Mouse (Mus musculus) midbrain, embryonic 14.5 days (tissue): ENCODE data around the gene Ephb3. TPM values are rescaled to one million over a fixed set of nuclear protein-coding genes. Genes with fewer than 3 reads are reported as not detected.

Source experiments
- ATAC-seq: fragments of 200-750 bp; cut with Nextera tagmentation; 2 replicates; pipeline ENCODE4 v1.8.0; 2017; ENCODE audit warnings: moderate number of reproducible peaks, moderate library complexity; ENCODE audit not compliant: low FRiP score, low TSS enrichment
- DNase-seq: peaks from one replicate; pipeline ENCODE4 v3.0.0-alpha.2; 2015
- H3K27ac ChIP-seq: fragments of 300-500 bp; sonication (generic); replicated peaks from 2 replicates; pipeline ENCODE4 v1.5.1; 2014; ENCODE audit warnings: mild to moderate bottlenecking, low read depth, low read length, moderate library complexity
- H3K27me3 ChIP-seq: fragments of 300-500 bp; sonication (generic); 2 replicates; pipeline ENCODE4 v1.6.1; 2014; ENCODE audit warnings: low read length, control low read depth, mixed read lengths; ENCODE audit not compliant: control insufficient read depth, insufficient read depth
- H3K36me3 ChIP-seq: fragments of 300-500 bp; sonication (generic); 2 replicates; pipeline ENCODE4 v1.6.1; 2014; ENCODE audit warnings: low read length, control low read depth; ENCODE audit not compliant: control insufficient read depth, insufficient read depth
- H3K4me1 ChIP-seq: fragments of 300-500 bp; sonication (generic); 2 replicates; pipeline ENCODE4 v1.6.1; 2014; ENCODE audit warnings: mild to moderate bottlenecking, antibody characterized with exemption, low read length, control low read depth; ENCODE audit not compliant: control insufficient read depth, insufficient read depth
- H3K4me2 ChIP-seq: fragments of 300-500 bp; sonication (generic); 2 replicates; pipeline ENCODE4 v1.6.1; 2014; ENCODE audit warnings: mild to moderate bottlenecking, low read length, moderate library complexity
- H3K4me3 ChIP-seq: fragments of 300-500 bp; sonication (generic); replicated peaks from 2 replicates; pipeline ENCODE4 v1.5.1; 2014; ENCODE audit warnings: low read depth, low read length
- H3K9ac ChIP-seq: fragments of 300-500 bp; sonication (generic); replicated peaks from 2 replicates; pipeline ENCODE4 v1.6.1; 2014; ENCODE audit warnings: mild to moderate bottlenecking, low read length, moderate library complexity
- H3K9me3 ChIP-seq: fragments of 300-500 bp; sonication (generic); 2 replicates; pipeline ENCODE4 v1.6.1; 2016; ENCODE audit warnings: low read length, control low read depth, mixed read lengths; ENCODE audit not compliant: control insufficient read depth
- WGBS: fragments of 180-500 bp; shearing (Covaris S2); extraction: QIAGEN DNeasy Blood & Tissue Kit; methylation state at CpG from one replicate; pipeline ENCODE4 v1.1.7; 2014; 5-methylcytosine and 5-hydroxymethylcytosine counted together
- polyA plus RNA-seq: library from polyadenylated mRNA; unstranded; fragments of >200 nt; fragmentation: Nextera tagmentation; extraction: Ambion mirVana; gene quantifications from 2 replicates; pipeline ENCODE4 v1.2.1, GENCODE M21; 2014

Gene Ephb3
- polyA plus RNA-seq, 1 experiment from 2014 or later, result 14.0 TPM

GRCm38 (mm10) chr16:21210667-21211338 lies 6.2 kb downstream of the Ephb3 start:
- Histone ChIP-seq H3K9me3 (no peaks in the 10 kb centered on the region), H3K9ac (peak overlapping the region; percentile 18), H3K4me1 (peaks cover 51% of the 10 kb centered on the region), H3K27ac (peak overlapping the region; percentile 73), H3K4me3 (peak overlapping the region; percentile 33), H3K4me2 (peak overlapping the region; percentile 64), H3K27me3 (no peaks in the 10 kb centered on the region), H3K36me3 (peaks cover 14% of the 10 kb centered on the region)
- peak; percentile 90 for DNase-seq
- peak; percentile 81 for ATAC-seq
- WGBS, result under 1% methylated on average over 25 of the region's 25 CpGs

- Histone ChIP-seq H3K27ac (peak overlapping the region; percentile 73), H3K27me3 (no peaks in the 10 kb centered on the region), H3K9ac (peak overlapping the region; percentile 18), H3K4me1 (peaks cover 54% of the 10 kb centered on the region), H3K4me3 (peak overlapping the region; percentile 33), H3K4me2 (peak overlapping the region; percentile 64), H3K9me3 (no peaks in the 10 kb centered on the region), H3K36me3 (peaks cover 14% of the 10 kb centered on the region)
- ATAC-seq (no peak), DNase-seq (no peak)
- 31% methylated on average over 4 of the region's 4 CpGs for WGBS
Measured at GRCm38 (mm10) chr16:21211501-21211900, 6.9 kb downstream of the Ephb3 start.

GRCm38 (mm10) chr16:21212369-21212768 lies 7.8 kb downstream of the Ephb3 start:
- H3K36me3 ChIP-seq, result peaks cover 22% of the 10 kb centered on the region
- H3K27ac ChIP-seq, result no peak overlapping the region
- no peak overlapping the region for H3K4me3 ChIP-seq
- DNase-seq (peak; percentile 37), ATAC-seq (no peak)
- H3K9me3 ChIP-seq, result no peaks in the 10 kb centered on the region
- 5% methylated on average over 1 of the region's 1 CpGs for WGBS
- peaks cover 46% of the 10 kb centered on the region for H3K4me1 ChIP-seq
- no peak overlapping the region; the same call in 1 of the 2 replicates for H3K9ac ChIP-seq
- no peak overlapping the region for H3K4me2 ChIP-seq
- H3K27me3 ChIP-seq, result no peaks in the 10 kb centered on the region

DNA sequence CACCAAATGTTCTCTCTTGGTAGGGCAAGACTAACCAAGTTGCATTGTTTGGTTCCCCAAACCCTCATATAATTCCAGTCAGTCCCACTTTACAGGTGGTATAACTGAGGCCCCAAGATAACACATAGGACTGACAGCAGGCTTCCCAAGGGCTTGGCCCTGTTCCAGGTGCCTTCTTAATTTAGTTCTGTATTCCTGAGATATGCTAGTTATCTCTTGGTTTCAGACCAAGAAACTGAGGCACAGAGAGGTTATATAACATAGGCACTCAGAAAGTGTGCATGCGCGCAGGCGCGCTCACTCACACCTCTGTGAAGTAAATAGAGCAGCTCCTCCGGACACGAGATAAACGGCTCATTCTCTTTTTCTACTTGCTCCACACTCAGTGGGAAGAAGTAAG lies 9.4 kb downstream of the Ephb3 start:
- Histone ChIP-seq H3K9me3 (no peaks in the 10 kb centered on the region), H3K4me3 (no peak overlapping the region), H3K36me3 (peaks cover 38% of the 10 kb centered on the region), H3K27me3 (no peaks in the 10 kb centered on the region), H3K9ac (no peak overlapping the region), H3K27ac (no peak overlapping the region), H3K4me1 (peaks cover 36% of the 10 kb centered on the region), H3K4me2 (no peak overlapping the region)
- ATAC-seq (no peak), DNase-seq (no peak)
- WGBS, result 97% methylated on average over 7 of the region's 7 CpGs

- Histone ChIP-seq H3K9me3 (no peaks in the 10 kb centered on the region), H3K27ac (no peak overlapping the region), H3K4me2 (no peak overlapping the region), H3K9ac (no peak overlapping the region), H3K4me1 (peaks cover 32% of the 10 kb centered on the region), H3K36me3 (peaks cover 46% of the 10 kb centered on the region), H3K27me3 (no peaks in the 10 kb centered on the region), H3K4me3 (no peak overlapping the region)
- WGBS, result 87% methylated on average over 17 of the region's 17 CpGs
- DNase-seq (no peak), ATAC-seq (no peak)
Measured at GRCm38 (mm10) chr16:21214803-21215202, 10.2 kb downstream of the Ephb3 start.

DNA sequence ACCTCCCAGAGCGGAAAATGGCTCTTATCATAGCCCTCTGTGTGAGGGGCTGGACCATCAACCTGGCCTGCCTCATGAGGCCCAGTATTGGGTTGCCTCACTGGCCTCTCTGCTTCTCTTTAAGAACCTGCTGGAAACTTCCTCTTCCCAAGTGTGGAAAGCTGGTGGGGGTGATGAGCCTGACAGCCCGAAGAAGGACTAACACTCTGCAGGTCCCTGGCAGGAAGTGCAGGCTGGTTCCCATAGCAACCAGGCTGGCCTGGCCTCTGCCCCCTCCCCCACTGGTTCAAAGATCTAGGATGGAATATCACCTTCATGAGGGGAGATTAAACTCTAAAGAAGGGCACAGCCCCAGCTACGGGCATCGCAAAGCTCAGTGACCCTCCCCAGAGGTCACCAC lies 11.5 kb downstream of the Ephb3 start:
- no peak for ATAC-seq
- Histone ChIP-seq H3K4me1 (peaks cover 27% of the 10 kb centered on the region), H3K36me3 (peaks cover 58% of the 10 kb centered on the region), H3K4me3 (no peak overlapping the region), H3K4me2 (no peak overlapping the region), H3K27me3 (no peaks in the 10 kb centered on the region), H3K27ac (no peak overlapping the region; the same call in 1 of the 2 replicates), H3K9ac (no peak overlapping the region), H3K9me3 (no peaks in the 10 kb centered on the region)
- WGBS, result 16% methylated on average over 4 of the region's 4 CpGs
- peak; percentile 72 for DNase-seq

- no peak overlapping the region for H3K4me2 ChIP-seq
- no peak overlapping the region for H3K27ac ChIP-seq
- 86% methylated on average over 14 of the region's 14 CpGs for WGBS
- H3K9me3 ChIP-seq, result no peaks in the 10 kb centered on the region
- no peak for ATAC-seq
- H3K36me3 ChIP-seq, result peaks cover 70% of the 10 kb centered on the region
- H3K4me1 ChIP-seq, result peaks cover 17% of the 10 kb centered on the region
- H3K4me3 ChIP-seq, result no peak overlapping the region
- DNase-seq, result no peak
- no peaks in the 10 kb centered on the region for H3K27me3 ChIP-seq
- no peak overlapping the region for H3K9ac ChIP-seq
Measured at GRCm38 (mm10) chr16:21217233-21217632, 12.7 kb downstream of the Ephb3 start.

- no peak overlapping the region for H3K4me2 ChIP-seq
- WGBS, result 87% methylated on average over 4 of the region's 4 CpGs
- DNase-seq (no peak), ATAC-seq (no peak)
- H3K9ac ChIP-seq, result no peak overlapping the region
- H3K9me3 ChIP-seq, result no peaks in the 10 kb centered on the region
- H3K27me3 ChIP-seq, result no peaks in the 10 kb centered on the region
- H3K36me3 ChIP-seq, result peaks cover 81% of the 10 kb centered on the region
- no peak overlapping the region for H3K4me3 ChIP-seq
- peaks cover 16% of the 10 kb centered on the region for H3K4me1 ChIP-seq
- no peak overlapping the region for H3K27ac ChIP-seq
Measured at GRCm38 (mm10) chr16:21219656-21220055, 15.1 kb downstream of the Ephb3 start.

DNA sequence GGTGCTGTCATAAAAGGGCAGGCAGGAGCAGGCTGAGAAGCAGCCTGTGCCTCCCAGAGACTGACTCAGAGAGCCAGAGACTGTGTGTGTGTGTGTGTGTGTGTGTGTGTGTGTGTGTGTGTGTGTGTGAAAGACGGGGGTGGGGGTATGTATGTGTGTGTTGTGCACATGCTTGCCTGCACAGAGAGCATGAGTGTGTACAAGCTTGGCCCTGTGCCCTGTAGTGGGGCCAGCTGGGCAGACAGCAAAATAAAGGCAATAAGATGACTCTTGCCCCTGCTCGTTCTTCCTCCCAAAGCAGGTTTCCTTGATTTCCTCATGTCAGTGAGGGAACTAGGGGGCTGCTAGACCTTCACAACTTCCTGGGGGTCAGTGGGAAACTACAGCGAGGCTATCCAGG lies 18.5 kb downstream of the Ephb3 start:
- H3K4me1 ChIP-seq, result 0 out of 2 replicates have a peak, but pooled peaks cover 5% of the 10 kb centered on the region
- no peak overlapping the region for H3K4me2 ChIP-seq
- ATAC-seq (no peak), DNase-seq (no peak)
- no peak overlapping the region for H3K27ac ChIP-seq
- H3K9me3 ChIP-seq, result no peaks in the 10 kb centered on the region
- 79% methylated on average over 3 of the region's 3 CpGs for WGBS
- H3K27me3 ChIP-seq, result no peaks in the 10 kb centered on the region
- no peak overlapping the region for H3K9ac ChIP-seq
- H3K4me3 ChIP-seq, result no peak overlapping the region
- H3K36me3 ChIP-seq, result peaks cover 60% of the 10 kb centered on the region
